Mouse (Mus musculus): ENCODE data around the gene CN725425. TPM values are rescaled to one million over a fixed set of nuclear protein-coding genes. Genes with fewer than 3 reads are reported as not detected.

Gene CN725425
- polyA plus RNA-seq, 1 experiment from 2014 or later = not detected

DNA sequence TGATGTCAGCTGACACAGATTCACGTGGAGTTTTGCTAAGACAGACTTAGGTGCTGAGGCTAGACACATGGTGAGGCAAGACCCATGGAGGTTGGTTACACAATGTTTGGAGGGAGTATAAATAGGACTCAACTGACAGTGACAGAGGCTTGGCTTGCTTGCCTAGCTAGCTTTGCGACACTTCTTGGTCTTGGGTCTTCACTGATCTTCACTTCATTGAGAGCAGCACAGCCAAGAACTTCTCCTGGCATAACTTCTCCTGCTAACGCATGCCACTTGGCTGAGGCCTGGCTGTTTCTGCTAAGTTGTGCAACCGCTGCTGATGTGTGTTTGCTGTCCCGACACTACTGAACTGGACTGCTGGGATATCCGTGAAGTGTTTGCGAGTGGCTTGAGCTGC is 83.5 kb downstream of the CN725425 start:
- ATAC-seq (ENCODE audit: low FRiP score, low read depth) = no peak
- Histone ChIP-seq H3K27ac (replicated peaks) (no peak overlapping the region), H3K27me3 (no peaks in the 10 kb centered on the region), H3K9me3 (peaks cover 8% of the 10 kb centered on the region; the same call in 1 of the 2 replicates), H3K4me3 (no peak overlapping the region), H3K9ac (replicated peaks) (no peak overlapping the region), H3K4me2 (replicated peaks) (no peak overlapping the region), H3K36me3 (no peaks in the 10 kb centered on the region), H3K4me1 (no peaks in the 10 kb centered on the region)
- WGBS = 95% methylated on average over 7 of the region's 7 CpGs

DNA sequence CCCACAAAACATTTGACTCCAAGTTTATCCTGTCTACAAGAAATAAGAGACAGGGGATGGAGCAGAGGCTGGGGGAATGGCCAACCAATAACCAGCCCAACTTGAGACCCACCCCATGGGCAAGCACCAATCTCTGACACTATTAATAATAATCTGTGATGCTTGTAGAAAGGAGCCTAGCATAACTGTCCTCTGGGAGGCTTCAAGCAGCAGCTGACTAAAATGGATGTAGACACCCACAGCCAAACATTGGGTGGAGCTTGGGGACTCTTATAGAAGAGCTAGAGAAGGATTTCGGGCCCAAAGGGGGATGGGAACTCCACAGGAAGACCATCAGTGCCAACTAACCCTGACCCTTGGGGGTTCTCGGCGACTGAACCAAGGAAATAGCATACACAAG is 84.1 kb downstream of the CN725425 start:
- Histone ChIP-seq H3K9ac (replicated peaks) (no peak overlapping the region), H3K4me3 (no peak overlapping the region), H3K27me3 (no peaks in the 10 kb centered on the region), H3K4me2 (replicated peaks) (no peak overlapping the region), H3K4me1 (no peaks in the 10 kb centered on the region), H3K27ac (replicated peaks) (no peak overlapping the region), H3K9me3 (peaks cover 10% of the 10 kb centered on the region; the same call in 1 of the 2 replicates), H3K36me3 (no peaks in the 10 kb centered on the region)
- no peak for ATAC-seq (ENCODE audit: low FRiP score, low read depth)
- 94% methylated on average over 3 of the region's 3 CpGs for WGBS

DNA sequence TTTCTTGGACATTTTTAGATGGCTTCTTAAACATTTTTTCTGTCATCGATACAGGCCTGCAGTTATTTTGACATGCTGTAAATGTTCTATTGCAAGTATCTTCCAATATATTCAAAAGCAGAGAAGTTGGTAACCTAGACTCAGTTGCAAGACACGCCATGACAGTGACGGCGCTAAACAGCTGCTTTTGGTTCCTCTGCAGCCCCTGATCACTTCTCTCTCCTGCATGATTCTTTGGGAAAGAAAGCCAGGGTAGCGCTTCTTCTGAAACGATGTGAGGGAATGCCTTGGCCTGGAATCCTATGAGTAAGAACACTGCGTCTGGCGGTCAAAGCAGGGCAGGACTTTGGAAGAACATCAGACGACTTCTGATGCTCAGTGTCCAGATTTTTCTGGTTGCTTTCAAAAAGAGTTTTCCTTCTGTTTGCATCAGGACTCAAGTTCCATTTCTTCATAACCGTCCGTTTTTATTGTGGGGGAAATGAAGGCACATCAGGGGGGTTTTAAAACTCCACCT is 100.1 kb downstream of the CN725425 start:
- 89% methylated on average over 11 of the region's 11 CpGs for WGBS

DNA sequence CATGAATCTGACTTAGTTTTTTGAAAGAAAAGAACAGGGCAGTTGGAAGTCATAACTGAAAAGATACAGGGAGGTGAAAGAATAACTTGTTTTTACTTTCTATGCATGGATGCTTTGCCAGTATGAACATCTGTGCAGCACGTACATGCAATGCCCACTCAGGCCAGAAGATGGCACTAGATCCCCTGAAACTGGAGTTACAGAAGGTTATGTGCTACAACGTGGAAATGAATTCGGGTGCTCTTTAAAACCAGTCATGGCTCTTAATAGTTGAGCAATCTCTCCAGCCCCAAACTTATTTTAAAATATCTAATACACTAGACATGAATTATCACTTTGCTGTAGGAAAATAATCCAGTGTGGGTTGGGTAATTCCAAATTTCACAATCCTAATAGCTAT is 102.1 kb downstream of the CN725425 start:
- Histone ChIP-seq H3K27ac (replicated peaks) (no peak overlapping the region), H3K4me2 (replicated peaks) (no peak overlapping the region), H3K9me3 (no peaks in the 10 kb centered on the region), H3K4me3 (no peak overlapping the region), H3K27me3 (0 out of 2 replicates have a peak, but pooled peaks cover 3% of the 10 kb centered on the region), H3K36me3 (no peaks in the 10 kb centered on the region), H3K4me1 (no peaks in the 10 kb centered on the region), H3K9ac (replicated peaks) (no peak overlapping the region)
- peak; percentile 44; the same call in 1 of the 2 replicates for ATAC-seq (ENCODE audit: low FRiP score, low read depth)
- 17% methylated on average over 3 of the region's 3 CpGs for WGBS

More for the DNA sequence above, 100.1 kb downstream of the CN725425 start:
- Histone ChIP-seq H3K4me1 (peaks cover 11% of the 10 kb centered on the region), H3K9ac (replicated peaks) (no peak overlapping the region), H3K9me3 (no peaks in the 10 kb centered on the region), H3K4me3 (no peak overlapping the region), H3K27me3 (0 out of 2 replicates have a peak, but pooled peaks cover 3% of the 10 kb centered on the region), H3K4me2 (replicated peaks) (no peak overlapping the region), H3K27ac (replicated peaks) (no peak overlapping the region), H3K36me3 (no peaks in the 10 kb centered on the region)
- ATAC-seq (ENCODE audit: low FRiP score, low read depth) = no peak

DNA sequence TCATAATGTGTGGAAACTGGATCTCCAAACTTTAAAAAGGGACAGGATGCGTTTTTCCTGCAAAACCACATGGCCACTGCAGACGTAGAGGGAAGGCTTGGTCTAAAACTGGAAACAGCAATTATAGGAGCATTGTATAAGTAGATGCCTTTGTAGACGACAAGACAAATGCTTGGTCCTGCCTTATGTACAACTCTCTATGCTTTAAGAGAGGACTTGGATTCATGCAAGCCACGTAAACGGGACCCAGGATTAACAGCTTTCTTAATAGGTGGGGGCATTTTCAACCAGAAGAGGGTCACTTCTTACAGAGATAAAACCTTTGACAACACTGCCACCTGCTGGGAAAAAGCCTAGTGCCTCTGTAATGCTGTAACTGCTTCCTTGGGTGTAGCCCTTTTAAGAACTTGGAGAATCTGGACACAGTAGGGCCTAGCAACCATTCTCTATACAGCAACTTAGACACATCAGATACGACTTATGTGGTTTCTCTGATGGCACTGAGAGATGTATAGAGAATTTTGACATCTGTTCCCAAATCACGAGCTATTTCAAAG is 105.1 kb downstream of the CN725425 start:
- H3K4me2 ChIP-seq (replicated peaks) = no peak overlapping the region
- no peaks in the 10 kb centered on the region for H3K36me3 ChIP-seq
- WGBS = 43% methylated on average over 7 of the region's 7 CpGs

More for the DNA sequence above, 105.1 kb downstream of the CN725425 start:
- Histone ChIP-seq H3K27me3 (0 out of 2 replicates have a peak, but pooled peaks cover 3% of the 10 kb centered on the region), H3K9me3 (no peaks in the 10 kb centered on the region), H3K9ac (replicated peaks) (no peak overlapping the region), H3K27ac (replicated peaks) (no peak overlapping the region), H3K4me1 (no peaks in the 10 kb centered on the region), H3K4me3 (no peak overlapping the region)
- ATAC-seq (ENCODE audit: low FRiP score, low read depth) = 0 out of 2 replicates have a peak, but pooled peaks have one; percentile 56

Other genes starting within 250 kb of the CN725425 start
- 60.3 and 69.7 TPM in 2 replicates for gene Kif21a, start 149.5 kb upstream of the CN725425 start, polyA plus RNA-seq (2016; fragmentation: Nextera tagmentation; extraction: Ambion mirVana)
- gene Abcd2, start 7.7 kb upstream of the CN725425 start, polyA plus RNA-seq (2016; fragmentation: Nextera tagmentation; extraction: Ambion mirVana) = 28.8 and 32.4 TPM in 2 replicates

Measured in midbrain, embryonic 12.5 days (tissue).